ENCODE assay signal across 14 mouse cellular contexts in genomic region chr14:57760447-57761412, GRCm38 (mm10). TPM values are rescaled to one million over a fixed set of nuclear protein-coding genes. Genes with fewer than 3 reads are reported as not detected.
DNase-seq lines count a peak whose midpoint lies in the region; ATAC-seq and TF ChIP-seq lines count a peak whose summit lies in the region.
"Had no signal": no experiment of that assay in that cellular context is flagged by ENCODE, and none has a peak within 500 bp of the region (broad histone marks: within the 10 kb centered on the region; RNA-seq: fewer than 3 reads in every experiment).

No protein-coding gene starts in this region.

- ATAC-seq in midbrain, embryonic 11.5 days (ENCODE audit: low FRiP score): no peak
- no peak for ATAC-seq in midbrain, embryonic 15.5 days (replicated peaks)
- no peak for ATAC-seq in hindbrain, postnatal 0 days

- H3K9ac ChIP-seq in midbrain, embryonic 11.5 days (ENCODE audit: low read length): no peak overlapping the region
- H3K9ac ChIP-seq in midbrain, embryonic 15.5 days: no peak overlapping the region
- H3K9ac ChIP-seq in hindbrain, postnatal 0 days (replicated peaks; ENCODE audit: low read length): no peak overlapping the region
- H3K9ac ChIP-seq: embryonic facial prominence, embryonic 12.5 days had no signal

- H3K36me3 ChIP-seq in midbrain, embryonic 11.5 days (ENCODE audit: control insufficient read depth, insufficient read depth, low read length): no peaks in the 10 kb centered on the region
- H3K36me3 ChIP-seq in midbrain, embryonic 15.5 days (replicated peaks): no peaks in the 10 kb centered on the region
- no peaks in the 10 kb centered on the region for H3K36me3 ChIP-seq in hindbrain, postnatal 0 days (ENCODE audit: insufficient read depth, low read length)
- H3K36me3 ChIP-seq: embryonic facial prominence, embryonic 12.5 days had no signal

- intact Hi-C loops in gastrocnemius, adult 2 months (cut with DNase I): no loop called here

- no peak overlapping the region for H3K4me2 ChIP-seq in midbrain, embryonic 11.5 days
- H3K4me2 ChIP-seq in midbrain, embryonic 15.5 days: no peak overlapping the region
- no peak overlapping the region for H3K4me2 ChIP-seq in hindbrain, postnatal 0 days (ENCODE audit: low read depth, low read length)
- H3K4me2 ChIP-seq: embryonic facial prominence, embryonic 12.5 days; heart, embryonic 11.5 days had no signal

- no peak for TF ChIP-seq CTCF in gastrocnemius, adult 2 months (IDR thresholded peaks at IDR 0.05)
- TF ChIP-seq CTCF in hindbrain, postnatal 0 days (IDR thresholded peaks at IDR 0.05; ENCODE audit: low read depth): no peak
- no peak for TF ChIP-seq CTCF in layer of hippocampus, adult 2 months (conservative IDR thresholded peaks at IDR 0.05)

- WGBS in midbrain, embryonic 11.5 days: 54% methylated on average over 10 of the region's 10 CpGs
- 48% methylated on average over 10 of the region's 10 CpGs for WGBS in midbrain, embryonic 15.5 days
- 33% methylated on average over 10 of the region's 10 CpGs for WGBS in hindbrain, postnatal 0 days

- no peaks in the 10 kb centered on the region for H3K9me3 ChIP-seq in midbrain, embryonic 11.5 days (ENCODE audit: control insufficient read depth, low read length)
- no peaks in the 10 kb centered on the region for H3K9me3 ChIP-seq in midbrain, embryonic 15.5 days
- H3K9me3 ChIP-seq in hindbrain, postnatal 0 days (ENCODE audit: low read length): no peaks in the 10 kb centered on the region
- H3K9me3 ChIP-seq: embryonic facial prominence, embryonic 12.5 days had no signal

- no peaks in the 10 kb centered on the region for H3K27me3 ChIP-seq in midbrain, embryonic 11.5 days (ENCODE audit: control insufficient read depth, insufficient read depth, low read length)
- H3K27me3 ChIP-seq in midbrain, embryonic 15.5 days (replicated peaks): no peaks in the 10 kb centered on the region
- H3K27me3 ChIP-seq in hindbrain, postnatal 0 days (ENCODE audit: insufficient read depth, low read length): no peaks in the 10 kb centered on the region
- H3K27me3 ChIP-seq: embryonic facial prominence, embryonic 12.5 days had no signal

- H3K27ac ChIP-seq in gastrocnemius, adult 2 months: peak overlapping the region; percentile 38
- no peak overlapping the region for H3K27ac ChIP-seq in midbrain, embryonic 11.5 days (ENCODE audit: low read depth, low read length)
- no peak overlapping the region for H3K27ac ChIP-seq in midbrain, embryonic 15.5 days
- H3K27ac ChIP-seq in hindbrain, postnatal 0 days: no peak overlapping the region
- H3K27ac ChIP-seq in layer of hippocampus, adult 2 months: no peak overlapping the region
- H3K27ac ChIP-seq: embryonic facial prominence, embryonic 12.5 days had no signal

- H3K4me1 ChIP-seq in midbrain, embryonic 11.5 days (ENCODE audit: control insufficient read depth, insufficient read depth, low read length): no peaks in the 10 kb centered on the region; the same call in 1 of the 2 replicates
- no peaks in the 10 kb centered on the region for H3K4me1 ChIP-seq in midbrain, embryonic 15.5 days
- no peaks in the 10 kb centered on the region for H3K4me1 ChIP-seq in hindbrain, postnatal 0 days (ENCODE audit: insufficient read depth, low read length)

- no peak overlapping the region for H3K4me3 ChIP-seq in gastrocnemius, adult 2 months
- H3K4me3 ChIP-seq in midbrain, embryonic 11.5 days (ENCODE audit: low read depth, low read length): no peak overlapping the region
- H3K4me3 ChIP-seq in midbrain, embryonic 15.5 days: no peak overlapping the region
- H3K4me3 ChIP-seq in hindbrain, postnatal 0 days (ENCODE audit: low read length): no peak overlapping the region
- H3K4me3 ChIP-seq in layer of hippocampus, adult 2 months: no peak overlapping the region
- H3K4me3 ChIP-seq: embryonic facial prominence, embryonic 12.5 days had no signal

- no peak for DNase-seq in gastrocnemius, adult 2 months
- DNase-seq in gastrocnemius, postnatal 25 days: no peak
- DNase-seq in midbrain, embryonic 11.5 days (ENCODE audit: low spot score, missing footprints): peak; percentile 83
- DNase-seq in hindbrain, postnatal 0 days (ENCODE audit: low spot score): peak; percentile 6
- DNase-seq in layer of hippocampus, adult 2 months (ENCODE audit: low spot score in 2 of 2): no peak
- no peak for DNase-seq in embryo, embryonic 10.5 days (ENCODE audit: low spot score)
- DNase-seq in layer of hippocampus, postnatal 14 days (ENCODE audit: low spot score in 2 of 2): no peak
- DNase-seq: cerebellum, adult 2 months had no signal

RNA-seq across cellular contexts. Expression of gene Lats2, which starts 2.5 kb away (rescaled TPM):
- total RNA-seq in gastrocnemius, adult 2 months (2021): 10 to 100 TPM; 23.7 to 24.2 TPM
- total RNA-seq in gastrocnemius, postnatal 25 days (2021): 10 to 100 TPM; 13.6 to 19.8 TPM
- polyA plus RNA-seq in midbrain, embryonic 11.5 days (2014; fragmentation: Nextera tagmentation; extraction: Ambion mirVana): 10.7 and 11.2 TPM in 2 replicates
- 7.6 TPM in 2 replicates for polyA plus RNA-seq in midbrain, embryonic 15.5 days (2015; fragmentation: Nextera tagmentation; extraction: Ambion mirVana)
- total RNA-seq in hindbrain, postnatal 0 days (2014; rRNA removed): 6.4 and 14.1 TPM in 2 replicates
- polyA plus RNA-seq in hindbrain, postnatal 0 days (2015; fragmentation: Nextera tagmentation; extraction: Ambion mirVana): 5.8 and 6.2 TPM in 2 replicates
- total RNA-seq in layer of hippocampus, adult 2 months (2021): 10 to 100 TPM; 42.5 to 49.0 TPM
- 10 to 100 TPM; 32.7 to 34.8 TPM for total RNA-seq in layer of hippocampus, postnatal 14 days (2021)

RNA-seq across cellular contexts. Expression of gene Gm49361, which starts 14.8 kb away (rescaled TPM):
- total RNA-seq in gastrocnemius, adult 2 months (2021): not detected
- under 1 TPM in 1 of 2 experiments, not detected in 1; 0.51 TPM for total RNA-seq in gastrocnemius, postnatal 25 days (2021)
- polyA plus RNA-seq in midbrain, embryonic 11.5 days (2014; fragmentation: Nextera tagmentation; extraction: Ambion mirVana): not detected in 2 replicates
- not detected in 2 replicates for polyA plus RNA-seq in midbrain, embryonic 15.5 days (2015; fragmentation: Nextera tagmentation; extraction: Ambion mirVana)
- 0.16 and 6.4 TPM in 2 replicates for total RNA-seq in hindbrain, postnatal 0 days (2014; rRNA removed)
- not detected in 2 replicates for polyA plus RNA-seq in hindbrain, postnatal 0 days (2015; fragmentation: Nextera tagmentation; extraction: Ambion mirVana)
- 1 to 10 TPM in 1 of 2 experiments, under 1 TPM in 1; 0.32 to 3.1 TPM for total RNA-seq in layer of hippocampus, adult 2 months (2021)
- total RNA-seq in layer of hippocampus, postnatal 14 days (2021): not detected
- total RNA-seq: midbrain, postnatal 0 days; neutrophil, adult 5-6 weeks had no signal
- polyA plus RNA-seq: cerebellum, adult 2 months; embryonic facial prominence, embryonic 12.5 days; heart, embryonic 11.5 days; liver, embryonic 16.5 days; midbrain, postnatal 0 days had no signal

RNA-seq across cellular contexts. Expression of gene Sap18, which starts 37.2 kb away (rescaled TPM):
- total RNA-seq in gastrocnemius, adult 2 months (2021): 10 to 100 TPM; 54.8 to 73.6 TPM
- 10 to 100 TPM; 32.1 to 35.6 TPM for total RNA-seq in gastrocnemius, postnatal 25 days (2021)
- 23.6 and 27.9 TPM in 2 replicates for polyA plus RNA-seq in midbrain, embryonic 11.5 days (2014; fragmentation: Nextera tagmentation; extraction: Ambion mirVana)
- 25.4 and 29.5 TPM in 2 replicates for polyA plus RNA-seq in midbrain, embryonic 15.5 days (2015; fragmentation: Nextera tagmentation; extraction: Ambion mirVana)
- total RNA-seq in hindbrain, postnatal 0 days (2014; rRNA removed): 12.7 and 40.4 TPM in 2 replicates
- 32.5 and 36.4 TPM in 2 replicates for polyA plus RNA-seq in hindbrain, postnatal 0 days (2015; fragmentation: Nextera tagmentation; extraction: Ambion mirVana)
- total RNA-seq in layer of hippocampus, adult 2 months (2021): 10 to 100 TPM; 47.7 to 67.6 TPM
- 10 to 100 TPM; 37.0 to 64.9 TPM for total RNA-seq in layer of hippocampus, postnatal 14 days (2021)

Comparison
In these comparisons a context has a peak if more than half of its experiments do, and no peak if none do; other contexts are left out.
1. DNase-seq: peak in midbrain, embryonic 11.5 days (single experiment) and hindbrain, postnatal 0 days (single experiment); none in gastrocnemius, adult 2 months (single experiment), gastrocnemius, postnatal 25 days (single experiment), layer of hippocampus, adult 2 months (0 of 2), embryo, embryonic 10.5 days (single experiment) and layer of hippocampus, postnatal 14 days (0 of 2).